Comparison of ENCODE assay signal across 8 mouse cellular contexts in the genomic region with DNA sequence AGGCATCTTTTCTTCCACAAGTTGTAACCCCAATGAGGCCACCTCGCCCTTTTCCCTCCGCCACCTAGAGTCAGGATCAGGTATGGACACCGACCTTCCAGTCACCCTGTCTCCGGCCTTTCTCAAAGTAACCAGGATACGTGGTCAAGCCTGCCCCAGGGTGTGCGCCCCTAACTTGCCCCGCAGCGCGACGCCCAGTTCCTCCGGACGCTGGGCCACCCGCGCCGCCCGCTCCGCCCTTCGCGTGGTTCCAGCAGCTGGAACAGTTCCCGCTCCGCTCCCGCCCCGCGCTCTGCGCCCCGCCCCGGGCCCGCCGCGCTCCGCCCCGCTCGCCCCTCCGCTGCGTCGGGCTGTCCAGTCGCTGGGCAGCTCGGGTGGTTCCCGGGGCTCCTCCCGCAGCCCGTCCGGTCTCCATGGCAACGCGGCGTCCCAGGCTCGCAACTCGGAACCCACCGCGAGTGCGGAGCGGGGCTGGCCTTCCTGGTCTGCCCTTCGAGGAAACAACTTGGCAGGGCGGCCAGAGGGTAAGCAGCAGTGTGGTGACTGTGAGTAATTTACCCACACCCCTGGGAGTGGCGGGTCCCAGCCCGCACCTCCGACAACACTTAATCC. TPM values are rescaled to one million over a fixed set of nuclear protein-coding genes. Genes with fewer than 3 reads are reported as not detected.
DNase-seq lines count a peak whose midpoint lies in the region; ATAC-seq and TF ChIP-seq lines count a peak whose summit lies in the region.

No protein-coding gene starts in this region.

- ATAC-seq in heart, embryonic 13.5 days (ENCODE audit: extremely low read depth, insufficient number of reproducible peaks, low FRiP score, low TSS enrichment) = peak; percentile 88
- peak; percentile 95 for ATAC-seq in kidney, postnatal 0 days (replicated peaks; ENCODE audit: low FRiP score, low read depth)
- ATAC-seq in liver, embryonic 11.5 days (replicated peaks; ENCODE audit: low FRiP score) = peak; percentile 77
- ATAC-seq in stomach, embryonic 15.5 days (ENCODE audit: insufficient read depth, low FRiP score, low read depth) = peak; percentile 96

- H3K27ac ChIP-seq in forebrain, embryonic 10.5 days = peak overlapping the region; percentile 86
- peak overlapping the region; percentile 21; the same call in 1 of the 2 replicates for H3K27ac ChIP-seq in heart, embryonic 13.5 days (replicated peaks)
- peak overlapping the region; percentile 36; the same call in 1 of the 2 replicates for H3K27ac ChIP-seq in kidney, postnatal 0 days
- no peak overlapping the region for H3K27ac ChIP-seq in liver, embryonic 11.5 days (ENCODE audit: low read depth, low read length)
- H3K27ac ChIP-seq in stomach, embryonic 15.5 days = no peak overlapping the region

- H3K36me3 ChIP-seq in forebrain, embryonic 10.5 days (replicated peaks) = no peaks in the 10 kb centered on the region
- no peaks in the 10 kb centered on the region for H3K36me3 ChIP-seq in heart, embryonic 13.5 days
- no peaks in the 10 kb centered on the region for H3K36me3 ChIP-seq in kidney, postnatal 0 days (ENCODE audit: insufficient read depth, low read length)
- no peaks in the 10 kb centered on the region for H3K36me3 ChIP-seq in liver, embryonic 11.5 days (ENCODE audit: control insufficient read depth, insufficient read depth, low read length)
- no peaks in the 10 kb centered on the region for H3K36me3 ChIP-seq in stomach, embryonic 15.5 days

- peak overlapping the region; percentile 77 for H3K9ac ChIP-seq in heart, embryonic 13.5 days
- peak overlapping the region; percentile 58 for H3K9ac ChIP-seq in kidney, postnatal 0 days (ENCODE audit: low read depth, low read length)
- peak overlapping the region; percentile 12; the same call in 1 of the 2 replicates for H3K9ac ChIP-seq in liver, embryonic 11.5 days (ENCODE audit: low read depth, low read length)
- peak overlapping the region; percentile 29; the same call in 1 of the 2 replicates for H3K9ac ChIP-seq in stomach, embryonic 15.5 days

- no peaks in the 10 kb centered on the region for H3K9me3 ChIP-seq in forebrain, embryonic 10.5 days
- no peaks in the 10 kb centered on the region for H3K9me3 ChIP-seq in heart, embryonic 13.5 days
- H3K9me3 ChIP-seq in kidney, postnatal 0 days (replicated peaks; ENCODE audit: low read length) = no peaks in the 10 kb centered on the region
- H3K9me3 ChIP-seq in liver, embryonic 11.5 days (ENCODE audit: control insufficient read depth, low read length) = no peaks in the 10 kb centered on the region
- H3K9me3 ChIP-seq in stomach, embryonic 15.5 days = no peaks in the 10 kb centered on the region

- H3K27me3 ChIP-seq in forebrain, embryonic 10.5 days (ENCODE audit: poor library complexity, severe bottlenecking) = peaks cover 51% of the 10 kb centered on the region
- peaks cover 19% of the 10 kb centered on the region for H3K27me3 ChIP-seq in heart, embryonic 13.5 days (replicated peaks)
- no peaks in the 10 kb centered on the region for H3K27me3 ChIP-seq in kidney, postnatal 0 days (ENCODE audit: insufficient read depth, low read length)
- H3K27me3 ChIP-seq in liver, embryonic 11.5 days (replicated peaks; ENCODE audit: control insufficient read depth, insufficient read depth, low read length) = peaks cover 12% of the 10 kb centered on the region
- no peaks in the 10 kb centered on the region for H3K27me3 ChIP-seq in stomach, embryonic 15.5 days (replicated peaks)

- H3K4me1 ChIP-seq in forebrain, embryonic 10.5 days = peaks cover 33% of the 10 kb centered on the region
- peaks cover 14% of the 10 kb centered on the region for H3K4me1 ChIP-seq in heart, embryonic 13.5 days
- H3K4me1 ChIP-seq in kidney, postnatal 0 days (replicated peaks; ENCODE audit: insufficient read depth, low read length) = 0 out of 2 replicates have a peak, but pooled peaks cover 9% of the 10 kb centered on the region
- H3K4me1 ChIP-seq in liver, embryonic 11.5 days (replicated peaks; ENCODE audit: control insufficient read depth, insufficient read depth, low read length) = 0 out of 2 replicates have a peak, but pooled peaks cover 2% of the 10 kb centered on the region
- H3K4me1 ChIP-seq in stomach, embryonic 15.5 days = no peaks in the 10 kb centered on the region; the same call in 1 of the 2 replicates

- H3K4me3 ChIP-seq in forebrain, embryonic 10.5 days = peak overlapping the region; percentile 63
- H3K4me3 ChIP-seq in heart, embryonic 13.5 days = peak overlapping the region; percentile 69
- H3K4me3 ChIP-seq in kidney, postnatal 0 days (replicated peaks; ENCODE audit: low read depth, low read length) = peak overlapping the region; percentile 54
- peak overlapping the region; percentile 53 for H3K4me3 ChIP-seq in liver, embryonic 11.5 days (ENCODE audit: low read depth, low read length)
- H3K4me3 ChIP-seq in stomach, embryonic 15.5 days (replicated peaks) = peak overlapping the region; percentile 57

- under 1% methylated on average over 56 of the region's 56 CpGs for WGBS in forebrain, embryonic 10.5 days
- under 1% methylated on average over 54 of the region's 56 CpGs for WGBS in heart, embryonic 13.5 days
- under 1% methylated on average over 56 of the region's 56 CpGs for WGBS in kidney, postnatal 0 days
- under 1% methylated on average over 55 of the region's 56 CpGs for WGBS in liver, embryonic 11.5 days
- WGBS in stomach, embryonic 15.5 days = under 1% methylated on average over 56 of the region's 56 CpGs

- peak; percentile 65 for TF ChIP-seq CTCF in kidney, postnatal 0 days (IDR thresholded peaks at IDR 0.05; ENCODE audit: low read depth)

- peak; percentile 25 to 36 for DNase-seq in spleen, adult 18-20 months
- no peak for DNase-seq in spleen, adult 12 weeks (ENCODE audit: low spot score)
- peak; percentile 87 for DNase-seq in forebrain, embryonic 10.5 days (ENCODE audit: extremely low spot score, low spot score)
- DNase-seq in kidney, postnatal 0 days (ENCODE audit: low spot score) = peak; percentile 90
- peak; percentile 74 for DNase-seq in liver, embryonic 11.5 days (ENCODE audit: low spot score)
- peak; percentile 90 for DNase-seq in neural tube, embryonic 10.5 days (ENCODE audit: extremely low spot score, low spot score)

- peak overlapping the region; percentile 85 for H3K4me2 ChIP-seq in heart, embryonic 13.5 days
- peak overlapping the region; percentile 84 for H3K4me2 ChIP-seq in kidney, postnatal 0 days (ENCODE audit: low read length)
- peak overlapping the region; percentile 72 for H3K4me2 ChIP-seq in liver, embryonic 11.5 days
- H3K4me2 ChIP-seq in stomach, embryonic 15.5 days = peak overlapping the region; percentile 85

RNA-seq across cellular contexts. Expression of gene Erich2, which starts 0.5 kb away (rescaled TPM):
- 0.56 and 0.77 TPM in 2 replicates for polyA plus RNA-seq in forebrain, embryonic 10.5 days (2016; fragmentation: Nextera tagmentation; extraction: Ambion mirVana)
- polyA plus RNA-seq in heart, embryonic 13.5 days (2015; fragmentation: Nextera tagmentation; extraction: Ambion mirVana) = 0.59 and 0.64 TPM in 2 replicates
- 5.6 and 6.8 TPM in 2 replicates for polyA plus RNA-seq in kidney, postnatal 0 days (2015; fragmentation: Nextera tagmentation; extraction: Ambion mirVana)
- polyA plus RNA-seq in liver, embryonic 11.5 days (2014; fragmentation: Nextera tagmentation; extraction: Ambion mirVana) = not detected in 2 replicates
- polyA plus RNA-seq in stomach, embryonic 15.5 days (2015; fragmentation: Nextera tagmentation; extraction: Ambion mirVana) = 1.5 and 2.2 TPM in 2 replicates

RNA-seq across cellular contexts. Expression of gene Sp5, which starts 34.4 kb away (rescaled TPM):
- polyA plus RNA-seq in forebrain, embryonic 10.5 days (2016; fragmentation: Nextera tagmentation; extraction: Ambion mirVana) = 4.8 and 6.0 TPM in 2 replicates
- polyA plus RNA-seq in heart, embryonic 13.5 days (2015; fragmentation: Nextera tagmentation; extraction: Ambion mirVana) = 0.53 and 0.86 TPM in 2 replicates
- 4.2 and 4.7 TPM in 2 replicates for polyA plus RNA-seq in kidney, postnatal 0 days (2015; fragmentation: Nextera tagmentation; extraction: Ambion mirVana)
- 1.1 TPM in 2 replicates for polyA plus RNA-seq in liver, embryonic 11.5 days (2014; fragmentation: Nextera tagmentation; extraction: Ambion mirVana)
- polyA plus RNA-seq in stomach, embryonic 15.5 days (2015; fragmentation: Nextera tagmentation; extraction: Ambion mirVana) = 1.8 and 2.4 TPM in 2 replicates

RNA-seq across cellular contexts. Expression of gene Gad1, which starts 43.7 kb away (rescaled TPM):
- 2.3 and 3.4 TPM in 2 replicates for polyA plus RNA-seq in forebrain, embryonic 10.5 days (2016; fragmentation: Nextera tagmentation; extraction: Ambion mirVana)
- polyA plus RNA-seq in heart, embryonic 13.5 days (2015; fragmentation: Nextera tagmentation; extraction: Ambion mirVana) = 0.22 and 0.23 TPM in 2 replicates
- 0.25 and 0.26 TPM in 2 replicates for polyA plus RNA-seq in kidney, postnatal 0 days (2015; fragmentation: Nextera tagmentation; extraction: Ambion mirVana)
- 0.19 and 0.43 TPM in 2 replicates for polyA plus RNA-seq in liver, embryonic 11.5 days (2014; fragmentation: Nextera tagmentation; extraction: Ambion mirVana)
- polyA plus RNA-seq in stomach, embryonic 15.5 days (2015; fragmentation: Nextera tagmentation; extraction: Ambion mirVana) = 0.14 and 0.46 TPM in 2 replicates

Comparison
In these comparisons a context has a peak if more than half of its experiments do, and no peak if none do; other contexts are left out.
1. H3K27ac ChIP-seq: peak in forebrain, embryonic 10.5 days (single experiment), heart, embryonic 13.5 days (single experiment) and kidney, postnatal 0 days (single experiment); none in liver, embryonic 11.5 days (single experiment) and stomach, embryonic 15.5 days (single experiment).
2. H3K9ac ChIP-seq: peak in every context shown above with its lines; median percentile 77 in heart, embryonic 13.5 days; 58 in kidney, postnatal 0 days; 29 in stomach, embryonic 15.5 days; 12 in liver, embryonic 11.5 days.
3. Peak in every context shown above with its lines, with median percentiles within 50 percentile points of each other: H3K4me3 ChIP-seq, ATAC-seq and H3K4me2 ChIP-seq.